Mouse (Mus musculus) brain, embryonic 14.5 days (tissue): ENCODE measurements around the gene Ptpra. TPM values are rescaled to one million over a fixed set of nuclear protein-coding genes. Genes with fewer than 3 reads are reported as not detected.
"Not testable (repeated sequence)": the region's sequence is repeated elsewhere in the genome, so short reads cannot be mapped to it uniquely, and the experiment has no call there.

ENCODE experiments used
- DNase-seq: peaks from one replicate; pipeline ENCODE4 v3.0.0-alpha.2; 2011; ENCODE audit warnings: low read depth
- CTCF ChIP-seq: fragments of 200-500 bp; IDR thresholded peaks from 2 replicates; pipeline ENCODE4 v1.5.1; 2012; ENCODE audit warnings: inconsistent platforms, mild to moderate bottlenecking, moderate library complexity, borderline replicate concordance; ENCODE audit not compliant: insufficient read depth, insufficient read length; ENCODE audit errors: extremely low read depth
- POLR2A ChIP-seq: fragments of 200-500 bp; IDR thresholded peaks from 2 replicates; pipeline ENCODE4 v1.6.1; 2012; ENCODE audit warnings: mild to moderate bottlenecking, inconsistent platforms, borderline replicate concordance; ENCODE audit not compliant: poor library complexity, insufficient read depth, insufficient read length, severe bottlenecking; ENCODE audit errors: extremely low read depth
- polyA plus RNA-seq: library from polyadenylated mRNA; depleted of rRNA; stranded (reverse); fragments of >200 nt; gene quantifications from 2 replicates; pipeline ENCODE4 v1.2.3, GENCODE M21; 2012

Gene Ptpra
- polyA plus RNA-seq, 1 experiment = 127 TPM

DNA sequence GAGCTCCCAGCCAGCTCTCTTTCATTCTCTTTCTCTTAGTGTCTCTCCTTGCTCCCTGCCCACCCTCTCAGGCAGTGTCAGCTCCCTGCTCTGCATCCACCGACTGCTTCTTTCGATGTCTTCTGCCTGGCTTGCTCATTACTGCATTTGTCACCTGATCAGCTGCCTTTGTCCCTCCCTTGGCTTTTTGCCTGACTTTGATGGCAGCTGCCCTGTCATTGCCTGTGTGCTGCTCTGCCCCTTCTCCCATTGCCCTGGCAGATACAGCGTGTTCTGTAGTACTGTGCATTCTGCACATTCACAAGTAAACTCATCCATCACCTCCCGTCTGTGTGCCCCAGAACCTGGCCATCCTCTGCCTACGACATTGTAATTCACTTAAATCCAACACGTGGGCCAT, 46.0 kb downstream of the Ptpra start:
- TF ChIP-seq CTCF = no peak
- no peak for TF ChIP-seq POLR2A

DNA sequence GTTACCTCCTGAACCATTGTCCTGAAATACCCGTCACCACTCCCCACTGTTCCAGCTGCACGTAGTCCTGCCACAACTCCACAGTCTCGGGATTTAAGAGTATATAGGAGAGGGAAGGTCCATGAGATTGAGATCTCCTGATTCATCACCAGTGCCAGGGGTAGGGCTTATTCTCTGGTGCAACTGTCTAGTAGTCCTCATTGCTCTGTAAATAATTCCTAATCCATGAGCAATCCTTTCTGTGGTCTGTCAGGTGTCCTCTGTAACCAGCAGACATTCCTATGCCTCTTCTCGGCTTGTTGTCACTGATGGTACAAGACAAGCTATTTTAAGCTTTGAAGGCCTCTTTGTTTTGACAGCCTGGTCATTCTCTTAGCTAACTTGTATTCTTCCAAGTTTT, 46.9 kb downstream of the Ptpra start:
- no peak for DNase-seq
- TF ChIP-seq POLR2A (no peak), CTCF (no peak)

More for the DNA sequence above, 46.0 kb downstream of the Ptpra start:
- peak; percentile 93 for DNase-seq

DNA sequence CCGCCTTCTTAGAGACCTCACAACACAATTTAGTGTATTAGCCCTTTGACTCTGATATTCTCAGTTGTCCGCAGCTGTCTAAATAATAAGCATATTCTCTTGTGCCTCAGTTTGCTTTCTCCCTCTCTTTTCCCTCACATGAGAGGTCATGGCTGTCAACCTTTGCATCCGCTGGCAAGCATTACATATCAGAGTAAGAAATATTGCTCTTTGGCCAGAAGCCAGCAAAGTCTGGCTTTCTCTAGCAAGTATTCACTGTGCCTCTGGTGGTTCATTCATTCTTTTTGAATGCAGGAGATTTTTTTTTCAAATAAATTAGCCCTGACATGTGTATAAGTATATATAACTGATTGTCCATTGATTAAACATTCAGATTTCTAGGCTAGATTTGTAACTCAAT, 49.5 kb downstream of the Ptpra start:
- DNase-seq = peak; percentile 29
- TF ChIP-seq CTCF = no peak
- no peak for TF ChIP-seq POLR2A

DNA sequence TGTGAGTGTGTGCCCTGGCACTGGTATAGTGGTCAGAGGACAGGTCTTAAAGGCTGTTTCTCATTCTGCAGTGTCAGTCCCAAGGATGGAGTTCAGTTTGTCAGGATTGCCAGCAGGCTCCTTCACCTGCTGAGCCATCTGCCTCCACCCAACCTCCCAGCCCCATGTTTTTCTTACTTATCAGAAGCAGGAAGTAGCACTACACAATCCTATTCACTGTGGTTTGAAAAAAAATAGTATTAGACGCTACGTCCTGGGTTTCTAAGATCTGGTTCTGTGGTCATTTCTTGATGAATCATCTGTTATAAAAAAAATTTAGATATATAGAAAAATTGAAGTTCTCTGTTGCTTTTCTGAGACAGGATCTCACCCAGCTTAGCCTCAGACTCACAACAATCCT, 51.5 kb downstream of the Ptpra start:
- DNase-seq = no peak
- TF ChIP-seq POLR2A = no peak
- TF ChIP-seq CTCF = no peak

DNA sequence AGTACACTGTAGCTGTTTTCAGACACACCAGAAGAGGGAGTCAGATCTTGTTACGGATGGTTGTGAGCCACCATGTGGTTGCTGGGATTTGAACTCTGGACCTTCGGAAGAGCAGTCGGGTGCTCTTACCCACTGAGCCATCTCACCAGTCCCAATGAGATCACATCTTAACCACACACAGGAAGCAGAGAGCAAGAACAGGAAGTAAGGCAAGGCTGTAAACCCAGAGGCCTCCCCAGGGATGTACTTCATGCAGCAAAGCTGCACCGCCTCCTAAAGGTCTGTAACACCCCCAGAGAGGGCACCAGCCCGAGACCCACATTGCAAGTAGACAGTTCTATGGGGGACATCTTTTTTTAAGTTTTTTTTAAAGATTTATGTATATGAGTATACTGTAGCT, 61.5 kb downstream of the Ptpra start:
- not testable (repeated sequence) for DNase-seq

DNA sequence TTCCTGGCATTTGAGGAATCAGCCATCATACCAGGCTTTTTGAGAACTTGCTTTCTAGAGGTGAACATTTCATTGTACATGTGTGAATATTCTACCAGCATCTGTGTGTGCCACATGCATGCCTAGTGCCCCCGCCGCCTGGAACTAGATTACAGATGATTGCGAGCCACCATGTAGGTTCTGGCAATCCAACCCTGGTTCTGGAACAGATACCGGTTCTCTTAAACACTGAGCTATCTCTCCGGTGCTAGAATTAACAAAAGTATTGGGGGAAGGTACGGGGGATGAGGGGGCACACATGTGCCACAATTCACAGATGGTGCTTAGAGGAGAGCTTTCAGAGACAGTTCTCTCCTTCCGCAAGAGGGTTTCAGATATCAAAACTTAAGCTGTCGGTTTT, 63.8 kb downstream of the Ptpra start:
- no peak for DNase-seq
- TF ChIP-seq POLR2A (no peak), CTCF (no peak)

GRCm38 (mm10) chr2:130515791-130516190, 65.7 kb downstream of the Ptpra start:
- TF ChIP-seq POLR2A (no peak), CTCF (no peak)
- DNase-seq = peak; percentile 28

GRCm38 (mm10) chr2:130521927-130522326, 71.8 kb downstream of the Ptpra start:
- TF ChIP-seq CTCF (no peak), POLR2A (no peak)
- no peak for DNase-seq

DNA sequence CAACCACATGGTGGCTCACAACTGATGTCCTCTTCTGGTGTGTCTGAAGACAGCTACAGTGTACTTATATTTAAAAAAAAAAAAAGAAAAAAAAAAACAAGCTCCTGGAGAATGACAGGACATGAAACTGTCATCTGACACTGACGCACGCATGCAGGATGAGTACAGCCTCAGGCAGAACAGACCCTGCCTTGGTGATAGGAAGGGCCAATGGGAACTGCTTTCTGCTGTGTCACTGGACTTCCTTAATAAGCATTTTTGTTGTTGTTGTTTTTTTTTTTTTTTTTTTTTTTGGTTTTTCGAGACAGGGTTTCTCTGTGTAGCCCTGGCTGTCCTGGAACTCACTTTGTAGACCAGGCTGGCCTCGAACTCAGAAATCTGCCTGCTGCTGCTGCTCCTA, 75.4 kb downstream of the Ptpra start:
- not testable (repeated sequence) for DNase-seq

DNA sequence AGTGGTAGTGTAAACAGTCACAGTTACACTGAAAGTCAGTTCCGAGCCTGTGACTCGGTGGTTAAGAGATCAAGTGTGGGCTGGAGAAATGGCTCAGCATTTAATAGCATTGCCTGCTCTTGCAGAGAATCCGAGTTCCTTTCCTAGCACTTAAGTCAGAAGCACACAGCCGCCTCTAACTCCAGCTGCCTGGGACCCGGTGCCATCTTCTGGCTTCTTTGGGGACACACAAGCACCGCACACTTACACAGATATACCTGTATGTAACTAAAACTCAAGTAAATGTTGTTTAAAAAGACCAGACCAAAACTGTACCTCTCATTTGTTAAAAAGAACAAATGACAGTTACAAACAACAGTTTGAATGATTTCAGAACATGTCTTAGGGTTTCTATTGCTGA, 78.4 kb downstream of the Ptpra start:
- TF ChIP-seq CTCF (peak; percentile 25; the same call in 1 of the 2 replicates), POLR2A (no peak)
- peak; percentile 58 for DNase-seq

GRCm38 (mm10) chr2:130529290-130529689, 79.2 kb downstream of the Ptpra start:
- no peak for DNase-seq
- TF ChIP-seq CTCF (no peak), POLR2A (no peak)

GRCm38 (mm10) chr2:130529925-130530324, 79.8 kb downstream of the Ptpra start:
- DNase-seq = no peak
- no peak for TF ChIP-seq POLR2A
- TF ChIP-seq CTCF = no peak

DNA sequence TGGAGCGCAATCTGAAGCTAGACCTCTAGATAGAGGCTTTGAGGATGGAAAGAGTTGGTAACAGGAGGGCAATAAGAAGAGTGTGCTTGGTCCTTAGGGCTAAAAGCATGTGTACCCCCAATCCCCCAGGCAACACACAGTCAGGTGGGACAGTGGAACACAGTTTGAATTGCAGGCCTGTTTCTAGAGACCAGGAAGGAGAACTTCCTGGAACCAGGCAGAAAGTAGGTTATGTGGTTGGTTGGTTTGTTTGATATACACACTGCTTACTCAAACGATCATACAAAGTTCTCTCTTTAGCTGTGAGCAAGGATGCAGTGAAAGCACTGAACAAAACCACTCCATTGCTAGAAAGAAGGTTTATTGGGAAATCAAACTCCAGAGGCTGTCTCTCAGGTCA, 82.1 kb downstream of the Ptpra start:
- TF ChIP-seq CTCF (no peak), POLR2A (no peak)

DNA sequence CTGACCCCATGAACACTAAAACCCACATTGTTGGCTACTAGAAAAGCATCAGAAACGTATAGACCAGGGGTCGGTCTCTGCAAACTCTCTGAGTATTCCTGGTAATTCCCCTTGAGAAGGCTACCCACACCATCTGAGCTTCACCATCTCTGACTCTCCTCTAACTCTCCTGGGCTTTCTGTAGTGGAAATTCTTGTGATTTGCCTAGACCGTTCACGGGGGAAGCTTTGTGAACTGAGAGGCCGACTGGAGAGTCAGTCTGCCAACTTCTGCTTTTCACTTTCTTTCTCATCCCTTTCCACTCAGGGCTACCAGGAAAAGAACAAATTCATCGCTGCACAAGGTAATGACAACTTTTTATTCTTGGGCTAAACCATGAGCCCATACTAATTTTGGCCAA, 84.9 kb downstream of the Ptpra start:
- TF ChIP-seq POLR2A = no peak
- TF ChIP-seq CTCF = no peak
- no peak for DNase-seq

More for the DNA sequence above, 82.1 kb downstream of the Ptpra start:
- DNase-seq = no peak

GRCm38 (mm10) chr2:130536890-130537289, 86.8 kb downstream of the Ptpra start:
- TF ChIP-seq POLR2A = no peak
- TF ChIP-seq CTCF = no peak
- no peak for DNase-seq
